Mouse (Mus musculus) heart, postnatal 10 days (tissue): ENCODE measurements around the gene Pnmt. TPM values are rescaled to one million over a fixed set of nuclear protein-coding genes. Genes with fewer than 3 reads are reported as not detected.

ENCODE experiments used
- DNase-seq, 2 experiments: peaks; one replicate each; pipeline ENCODE4 v3.0.0; 2021
- intact Hi-C: fragments of 180-260 bp; cut with DNase I; formaldehyde crosslinking; loops from one replicate; pipeline ENCODE4 v1.15.1; 2025
- total RNA-seq, 2 experiments: library from RNA; stranded (reverse); gene quantifications; 2 replicates each; pipeline ENCODE4 v1.2.3; 2021

The Pnmt gene
- total RNA-seq, 2 experiments from 2014 or later: 0.31 TPM; not detected in 1

DNA sequence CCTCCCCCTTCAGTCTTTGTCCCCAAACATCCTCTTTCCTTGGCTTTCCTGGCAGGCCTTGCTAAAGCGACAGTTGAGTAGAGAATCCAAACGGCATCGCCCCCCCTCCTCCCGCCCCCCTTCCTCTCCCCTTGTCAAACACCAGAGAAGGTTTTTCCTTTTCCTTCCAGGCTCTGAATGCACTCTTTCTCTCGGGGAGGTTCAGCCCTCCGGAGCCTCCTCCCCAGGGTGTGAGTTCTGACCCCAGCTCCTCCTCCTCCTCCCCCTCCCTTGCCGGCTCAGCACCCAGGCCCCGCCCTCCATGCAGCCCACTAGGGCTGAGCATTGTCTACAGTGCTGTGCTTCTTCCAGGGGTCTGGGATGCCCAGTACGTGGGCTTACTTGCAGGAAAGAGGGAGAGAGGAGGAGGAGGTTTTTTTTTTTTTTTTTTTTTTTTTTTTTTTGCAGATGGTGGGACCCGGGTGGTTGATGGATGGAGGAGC lies 23.1 kb downstream of the Pnmt start:
- DNase-seq: no peak

GRCm38 (mm10) chr11:98412273-98412796 lies 26.1 kb downstream of the Pnmt start, which contains the start of gene Erbb2:
Erbb2 (plus strand) TSS chr11:98412470.
- intact Hi-C loops: loop anchor here (2.0 kb wide), 1 partner anchor 26 kb away; the partner anchor contains the start of gene Mien1
- DNase-seq: peak; percentile 79 to 82

More for the DNA sequence above, 23.1 kb downstream of the Pnmt start:
- intact Hi-C loops: no loop called here

DNA sequence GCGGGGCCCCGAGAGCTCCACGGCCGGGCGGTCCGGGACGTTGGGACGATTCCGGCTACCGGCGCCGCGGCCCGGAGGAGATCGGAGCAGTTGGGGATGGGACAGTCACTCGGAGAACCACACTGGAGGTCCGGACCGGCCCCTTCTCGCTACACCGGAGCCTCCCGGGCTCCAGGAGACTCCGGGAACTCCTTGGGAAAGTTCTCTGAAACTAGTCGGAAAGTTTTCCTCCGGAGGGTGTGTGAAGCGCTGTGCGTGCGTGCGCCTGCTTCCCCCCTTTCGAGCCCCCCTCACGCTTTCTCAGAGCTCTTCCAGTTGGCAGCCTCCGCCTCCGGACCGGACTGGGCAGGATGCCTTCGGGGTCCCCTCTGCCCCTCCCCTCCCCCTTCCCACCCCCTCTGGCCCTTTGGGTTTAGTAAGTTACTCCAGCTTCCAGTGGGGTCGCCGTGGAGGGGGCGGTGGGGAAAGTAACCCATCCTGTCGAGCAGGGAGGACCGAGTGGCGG lies 26.6 kb downstream of the Pnmt start:
- intact Hi-C loops: loop anchor here (2.0 kb wide), 1 partner anchor 26 kb away; the partner anchor contains the start of gene Mien1
- DNase-seq: peak; percentile 57

DNA sequence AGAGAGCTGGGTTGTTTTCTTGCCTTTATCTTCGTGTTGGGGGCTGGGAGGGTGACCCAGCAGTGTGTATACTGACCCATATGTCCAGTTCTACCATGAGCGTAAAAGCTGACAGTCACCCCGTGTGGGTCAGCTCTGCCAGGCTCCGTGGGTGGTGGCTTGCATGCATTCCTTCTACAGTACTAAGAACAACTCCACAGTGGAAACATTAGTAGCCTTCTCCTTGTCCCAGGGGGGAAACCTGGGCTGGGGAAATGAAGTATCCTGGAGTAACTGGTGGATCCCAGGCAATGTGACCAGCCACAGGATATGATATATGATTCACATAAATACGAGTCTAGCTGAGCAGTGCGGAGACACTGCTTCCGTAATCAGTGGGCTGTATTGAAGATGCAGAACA lies 27.5 kb downstream of the Pnmt start:
- intact Hi-C loops: loop anchor here (2.0 kb wide), 1 partner anchor 25 kb away; the partner anchor contains the start of gene Mien1
- DNase-seq: no peak

DNA sequence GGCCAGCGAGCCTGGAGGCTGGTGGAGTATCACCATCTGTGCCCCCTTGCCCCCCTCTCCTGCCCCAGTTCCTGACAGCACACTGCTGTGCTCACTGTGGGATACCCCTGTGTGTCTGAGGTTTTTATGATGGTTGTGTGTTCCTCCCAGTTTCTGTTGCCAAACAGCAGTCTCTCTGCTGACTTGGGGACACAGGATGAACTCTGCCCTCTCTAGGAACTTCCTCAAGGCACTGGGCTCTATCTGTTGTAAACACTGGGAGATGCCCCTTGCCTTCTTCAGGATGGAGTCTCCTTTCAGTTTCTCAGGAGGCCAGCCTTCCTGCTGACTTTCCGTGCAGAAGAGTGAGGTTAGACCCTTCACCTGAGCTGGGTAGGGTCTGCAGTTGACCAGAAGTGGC lies 27.9 kb downstream of the Pnmt start:
- intact Hi-C loops: no loop called here

DNA sequence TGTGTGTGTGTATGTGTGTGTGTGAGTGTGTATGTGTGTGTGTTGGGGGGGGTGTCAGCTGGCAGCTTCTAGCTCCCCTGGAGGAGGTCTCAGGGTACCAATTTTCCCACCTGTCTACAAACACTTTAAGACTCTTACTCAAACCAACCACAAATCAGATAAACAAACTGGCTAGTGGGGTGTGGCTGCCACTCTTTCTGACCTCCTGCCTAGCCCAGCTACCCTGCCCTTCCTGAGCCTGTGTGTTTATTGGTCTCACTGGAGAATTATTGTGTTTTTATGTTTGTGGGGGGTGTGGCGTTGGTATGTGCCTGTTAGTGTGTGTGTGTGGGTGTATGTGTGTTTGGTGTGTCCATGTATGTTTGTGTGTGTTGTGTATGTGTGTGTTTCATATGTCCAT lies 30.8 kb downstream of the Pnmt start:
- intact Hi-C loops: loop anchor here (1.0 kb wide), 1 partner anchor 19 kb away; no protein-coding TSS in a partner anchor
- DNase-seq: no peak

More for the DNA sequence above, 27.9 kb downstream of the Pnmt start:
- no peak for DNase-seq

DNA sequence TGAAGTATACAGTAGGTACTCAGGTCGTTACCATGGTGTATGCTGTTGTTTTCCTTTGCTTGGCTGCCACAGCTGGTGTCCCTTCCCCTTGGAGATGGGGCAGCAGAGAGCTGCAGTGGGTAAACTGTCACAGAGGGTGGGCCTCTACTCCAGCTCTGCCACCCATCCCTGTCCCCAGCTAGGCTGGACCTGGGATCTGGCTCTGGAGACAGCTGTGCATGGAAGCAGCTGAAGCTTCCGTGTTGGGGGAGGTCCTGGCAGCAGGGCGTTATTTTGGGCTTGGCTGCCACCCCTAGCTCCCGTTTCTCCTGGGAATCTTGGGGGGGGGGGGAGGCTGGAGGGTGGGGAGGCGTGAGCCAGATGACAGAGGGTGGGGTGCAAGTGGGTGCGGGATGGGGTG lies 32.0 kb downstream of the Pnmt start:
- no peak for DNase-seq
- intact Hi-C loops: no loop called here

- no peak for DNase-seq
- intact Hi-C loops: no loop called here
Observed at GRCm38 (mm10) chr11:98418939-98419547, 32.8 kb downstream of the Pnmt start.

DNA sequence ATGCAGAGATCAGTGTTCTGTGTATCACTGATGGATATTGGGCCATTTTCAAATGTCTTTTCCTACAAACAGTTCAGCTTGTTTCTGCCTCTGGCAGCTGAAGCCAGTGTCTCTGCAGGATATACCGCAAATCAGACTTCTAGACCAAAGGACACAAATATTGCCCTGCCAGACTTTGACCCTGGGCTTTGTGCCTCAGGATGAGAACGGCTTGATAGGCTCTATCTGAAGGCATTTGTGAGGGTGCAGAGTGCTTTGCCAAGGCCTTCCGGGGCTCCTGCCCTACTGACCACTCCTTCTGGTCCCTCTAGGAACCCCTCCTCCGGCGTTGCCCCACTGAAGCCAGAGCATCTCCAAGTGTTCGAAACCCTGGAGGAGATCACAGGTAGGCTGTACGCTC lies 40.3 kb downstream of the Pnmt start:
- no peak for DNase-seq
- intact Hi-C loops: no loop called here

DNA sequence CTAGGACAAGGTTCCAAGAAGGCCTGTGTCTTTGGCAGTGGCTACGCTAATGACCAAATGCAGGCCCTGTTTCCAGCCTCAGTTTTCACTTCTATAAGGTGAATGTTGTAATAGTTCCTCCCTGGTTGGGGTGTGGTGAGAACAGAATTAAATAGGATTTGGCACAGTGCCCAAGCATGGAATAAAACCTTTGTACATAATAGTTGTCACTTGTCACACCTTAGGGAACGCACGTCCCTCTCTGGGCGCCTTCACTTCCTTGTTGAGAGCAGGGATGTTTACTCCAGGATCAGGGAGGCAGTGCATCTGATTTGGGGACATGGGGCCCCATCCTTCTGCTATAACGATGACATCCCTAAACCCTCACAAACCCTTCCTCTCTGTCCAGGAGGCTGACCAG lies 42.2 kb downstream of the Pnmt start:
- DNase-seq: no peak
- intact Hi-C loops: no loop called here

DNA sequence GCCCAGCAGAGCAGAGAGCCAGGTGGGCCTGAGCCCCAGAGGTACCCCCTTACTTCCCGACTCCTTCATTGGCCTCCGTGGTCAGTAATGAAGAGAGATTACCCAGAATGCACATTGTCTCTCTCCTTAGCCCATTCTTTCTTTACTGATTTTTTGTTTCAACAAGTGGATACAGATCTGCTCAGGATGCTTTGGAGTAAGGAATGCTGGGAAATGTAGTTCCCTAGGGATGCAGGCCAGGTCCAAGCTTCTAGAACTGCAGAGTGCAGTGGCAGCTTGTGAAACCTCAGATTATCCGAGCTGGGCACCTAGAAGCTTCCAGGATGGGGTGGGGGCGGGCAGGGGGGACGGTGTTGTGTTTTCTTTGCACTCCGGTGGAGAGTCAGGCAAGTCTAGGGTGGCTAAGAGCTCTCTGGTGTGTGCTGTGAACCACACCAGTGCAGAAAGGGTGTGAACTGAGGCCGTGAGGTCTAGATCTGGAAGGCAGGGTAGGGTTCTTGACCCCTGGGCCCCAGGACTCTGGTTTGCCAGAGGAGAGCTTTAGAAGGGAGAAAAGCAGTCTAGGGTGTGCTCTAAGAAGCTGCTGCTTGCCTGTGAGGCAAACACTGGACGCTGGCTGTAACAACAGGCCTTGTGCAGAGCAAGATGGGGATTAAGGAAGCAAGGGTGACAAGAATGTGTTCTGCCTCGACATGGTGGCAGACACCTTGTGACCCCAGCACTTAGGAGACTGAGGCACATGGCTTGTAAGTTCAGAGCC lies 45.7 kb downstream of the Pnmt start:
- no peak for DNase-seq
- intact Hi-C loops: no loop called here

DNA sequence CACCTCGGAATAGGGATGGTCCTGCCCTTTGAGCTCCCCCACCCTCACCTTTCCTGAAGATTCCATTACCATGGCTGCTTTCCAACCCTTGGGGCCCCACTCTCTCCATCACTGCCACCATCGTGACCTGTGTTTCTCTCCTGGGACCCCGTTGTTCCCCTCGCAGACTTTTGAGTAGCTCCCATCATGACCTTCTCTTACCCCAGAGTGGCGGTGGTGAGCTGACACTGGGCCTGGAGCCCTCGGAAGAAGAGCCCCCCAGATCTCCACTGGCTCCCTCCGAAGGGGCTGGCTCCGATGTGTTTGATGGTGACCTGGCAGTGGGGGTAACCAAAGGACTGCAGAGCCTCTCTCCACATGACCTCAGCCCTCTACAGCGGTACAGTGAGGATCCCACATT lies 49.5 kb downstream of the Pnmt start:
- intact Hi-C loops: loop anchor here (1.0 to 5.0 kb wide), 2 partner anchors 18 to 93 kb away; no protein-coding TSS in a partner anchor

DNA sequence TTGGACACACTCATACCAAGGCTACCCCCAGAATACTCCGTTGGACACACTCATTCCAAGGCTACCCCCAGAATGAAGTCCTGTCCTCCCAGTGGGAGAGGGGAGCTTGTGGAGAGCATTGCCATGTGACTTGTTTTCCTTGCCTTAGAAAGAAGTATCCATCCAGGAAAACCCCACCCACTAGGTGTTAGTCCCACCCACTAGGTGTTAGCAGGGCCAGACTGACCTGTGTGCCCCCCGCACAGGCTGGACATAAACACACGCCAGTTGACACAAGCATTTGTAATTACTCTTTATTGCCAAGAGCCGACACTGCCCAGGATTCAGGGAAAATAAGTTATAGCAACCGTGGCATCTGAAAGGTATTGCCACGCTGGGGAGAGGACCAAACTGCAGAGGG lies 51.2 kb downstream of the Pnmt start:
- no peak for DNase-seq
- intact Hi-C loops: loop anchor here (5.0 kb wide), 1 partner anchor 95 kb away; no protein-coding TSS in a partner anchor

More for the DNA sequence above, 49.5 kb downstream of the Pnmt start:
- no peak for DNase-seq

Other genes starting within 250 kb of the Pnmt start
- 10 to 100 TPM; 21.0 to 27.6 TPM for gene Fbxl20, start 236.0 kb upstream of the Pnmt start, total RNA-seq
- 10 to 100 TPM; 45.9 to 46.5 TPM for gene Med1, start 193.2 kb upstream of the Pnmt start, total RNA-seq
- gene Cdk12, start 183.4 kb upstream of the Pnmt start, total RNA-seq: 10 to 100 TPM; 31.6 to 32.7 TPM
- gene Neurod2, start 56.8 kb upstream of the Pnmt start, total RNA-seq: not detected
- 1 to 10 TPM; 2.7 to 4.0 TPM for gene Ppp1r1b, start 38.0 kb upstream of the Pnmt start, total RNA-seq
- 10 to 100 TPM; 23.9 to 24.5 TPM for gene Stard3, start 28.1 kb upstream of the Pnmt start, total RNA-seq
- 100 to 1,000 TPM; 469 to 500 TPM for gene Tcap, start 2.6 kb upstream of the Pnmt start, total RNA-seq
- gene Pgap3, start 14.0 kb downstream of the Pnmt start, total RNA-seq: 10 to 100 TPM; 14.5 to 17.8 TPM
- gene Erbb2, start 26.0 kb downstream of the Pnmt start, total RNA-seq: 10 to 100 TPM; 12.7 to 19.3 TPM
- gene Mien1, start 52.5 kb downstream of the Pnmt start, total RNA-seq: 10 to 100 TPM; 48.9 to 52.1 TPM
- gene Grb7, start 59.9 kb downstream of the Pnmt start, total RNA-seq: not detected
- under 1 TPM; 0.84 to 0.98 TPM for gene Ikzf3, start 159.6 kb downstream of the Pnmt start, total RNA-seq
- gene Zpbp2, start 164.6 kb downstream of the Pnmt start, total RNA-seq: not detected
- gene Ormdl3, start 200.9 kb downstream of the Pnmt start, total RNA-seq: 10 to 100 TPM; 46.6 to 48.9 TPM
- gene Lrrc3c, start 211.8 kb downstream of the Pnmt start, total RNA-seq: not detected
- gene Gm12355, start 239.2 kb downstream of the Pnmt start, total RNA-seq: 10 to 100 TPM; 15.6 to 18.0 TPM
- 1 to 10 TPM; 4.0 to 5.3 TPM for gene Gsdma3, start 239.9 kb downstream of the Pnmt start, total RNA-seq